Mouse (Mus musculus): ENCODE measurements around the gene Olfr1221. TPM values are rescaled to one million over a fixed set of nuclear protein-coding genes. Genes with fewer than 3 reads are reported as not detected.

Olfr1221 gene
- polyA plus RNA-seq (2015; fragmentation: Illumina TruSeq; extraction: RNeasy Lipid Tissue Mini Kit (QIAGEN cat#74804); ENCODE audit: insufficient read depth, low replicate concordance): not detected

GRCm38 (mm10) chr2:89117183-89117582 is at the start of gene Olfr1221:
Gene Olfr1221 (minus strand): TSS chr2:89117283.

GRCm38 (mm10) chr2:89163991-89164390 is 46.9 kb upstream of the Olfr1221 start, which contains the start of gene Olfr1224-ps1:
Gene Olfr1224-ps1 (minus strand): TSS chr2:89164091.

DNA sequence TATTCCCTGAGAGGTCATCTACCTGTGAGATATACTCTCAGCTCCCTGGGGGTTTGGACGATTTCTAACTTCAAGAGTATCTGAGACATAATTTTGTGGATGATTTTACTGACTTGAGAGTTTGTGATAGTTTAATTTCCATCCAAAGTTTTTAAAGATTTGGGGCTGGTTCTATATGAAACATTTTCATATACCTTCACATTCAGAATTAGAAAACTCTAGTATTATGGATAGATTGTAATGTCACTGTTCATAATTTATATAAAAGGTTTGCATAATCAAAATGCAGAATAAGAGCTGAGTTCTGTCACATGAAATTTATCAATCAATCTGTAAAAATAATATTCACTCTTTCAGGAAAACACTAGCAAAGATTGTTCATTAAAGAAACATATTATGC is 34.4 kb upstream of the Olfr1221 start, which contains the start of gene Olfr1223:
Gene Olfr1223, minus strand, starts transcription at position 101 of the 400 bp plus-strand sequence.

GRCm38 (mm10) chr2:89132954-89133353 is 15.9 kb upstream of the Olfr1221 start, which contains the start of gene Olfr1222:
Gene Olfr1222 (minus strand): TSS chr2:89133054.

DNA sequence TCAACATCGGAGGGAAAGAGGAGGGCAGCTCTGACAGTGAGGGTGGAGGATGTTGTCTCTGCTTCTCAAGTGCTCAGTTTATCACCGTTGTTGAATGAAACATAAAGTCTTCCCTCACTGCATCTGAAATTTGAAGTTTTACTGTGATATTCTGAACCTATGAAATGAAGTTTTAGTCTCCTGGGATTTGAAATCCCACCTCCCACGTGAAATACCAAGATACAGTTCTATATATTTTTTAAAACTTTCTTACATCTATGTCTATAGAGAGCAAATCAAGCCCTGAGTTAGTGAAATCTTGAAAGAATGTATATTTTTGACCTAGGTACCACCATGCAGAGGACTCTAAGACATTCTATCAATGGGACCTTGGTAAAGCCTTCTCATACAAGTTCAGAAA is 10.3 kb downstream of the Olfr1221 start, which contains the start of gene Olfr1220:
Gene Olfr1220, minus strand, starts transcription at position 101 of the 400 bp plus-strand sequence.

DNA sequence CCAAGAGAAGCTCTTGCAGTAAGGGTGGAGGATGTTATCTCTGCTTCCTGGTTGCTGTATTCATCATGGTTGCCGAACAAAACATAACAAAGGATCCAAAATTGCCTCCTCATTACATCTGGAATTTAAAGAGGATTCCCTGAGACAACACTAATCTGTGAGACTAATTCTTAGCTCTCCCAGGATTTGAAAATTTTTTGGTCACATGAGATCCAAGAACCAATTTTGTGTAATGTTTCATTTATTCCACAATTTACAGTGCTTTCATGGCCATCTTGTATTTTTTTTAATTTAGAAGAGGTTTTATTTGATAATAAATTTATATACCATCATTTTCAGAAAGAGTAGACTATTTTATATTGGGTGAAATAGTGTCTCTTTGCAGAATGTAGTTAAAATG is 33.7 kb downstream of the Olfr1221 start, which contains the start of gene Olfr1219:
Gene Olfr1219, minus strand, starts transcription at position 101 of the 400 bp plus-strand sequence.

DNA sequence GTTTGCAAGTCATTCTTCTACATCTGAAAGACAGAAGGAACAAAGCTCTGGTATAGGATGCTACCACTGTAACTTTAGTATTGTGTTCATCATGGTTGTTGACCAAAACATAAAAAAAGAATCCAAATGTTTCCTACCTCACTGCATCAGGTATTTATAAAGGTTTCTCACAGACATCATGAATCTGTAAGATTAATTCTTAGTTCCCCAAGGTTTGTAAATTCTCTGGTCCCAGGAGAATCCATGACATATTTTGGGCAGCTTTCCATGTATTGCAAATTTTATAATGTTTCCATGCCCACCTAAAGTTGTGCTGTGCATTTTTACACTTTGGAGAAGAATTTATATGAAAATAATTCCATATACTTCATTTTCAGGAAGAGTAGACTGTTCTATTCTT is 56.0 kb downstream of the Olfr1221 start, which contains the start of gene Olfr1218:
Gene Olfr1218, minus strand, starts transcription at position 101 of the 400 bp plus-strand sequence.

Other genes starting within 250 kb of the Olfr1221 start
- gene Olfr1208, start 215.0 kb downstream of the Olfr1221 start, polyA plus RNA-seq (2015; fragmentation: Illumina TruSeq; extraction: RNeasy Lipid Tissue Mini Kit (QIAGEN cat#74804); ENCODE audit: insufficient read depth, low replicate concordance): not detected
- not detected for gene Olfr1209, start 202.1 kb downstream of the Olfr1221 start, polyA plus RNA-seq (2015; fragmentation: Illumina TruSeq; extraction: RNeasy Lipid Tissue Mini Kit (QIAGEN cat#74804); ENCODE audit: insufficient read depth, low replicate concordance)
- gene Olfr1211, start 179.2 kb downstream of the Olfr1221 start, polyA plus RNA-seq (2015; fragmentation: Illumina TruSeq; extraction: RNeasy Lipid Tissue Mini Kit (QIAGEN cat#74804); ENCODE audit: insufficient read depth, low replicate concordance): not detected
- gene Olfr1212, start 163.3 kb downstream of the Olfr1221 start, polyA plus RNA-seq (2015; fragmentation: Illumina TruSeq; extraction: RNeasy Lipid Tissue Mini Kit (QIAGEN cat#74804); ENCODE audit: insufficient read depth, low replicate concordance): not detected
- gene Gm13762, start 137.0 kb downstream of the Olfr1221 start, polyA plus RNA-seq (2015; fragmentation: Illumina TruSeq; extraction: RNeasy Lipid Tissue Mini Kit (QIAGEN cat#74804); ENCODE audit: insufficient read depth, low replicate concordance): not detected
- gene Olfr1214, start 124.6 kb downstream of the Olfr1221 start, polyA plus RNA-seq (2015; fragmentation: Illumina TruSeq; extraction: RNeasy Lipid Tissue Mini Kit (QIAGEN cat#74804); ENCODE audit: insufficient read depth, low replicate concordance): not detected
- not detected for gene Olfr1215, start 110.3 kb downstream of the Olfr1221 start, polyA plus RNA-seq (2015; fragmentation: Illumina TruSeq; extraction: RNeasy Lipid Tissue Mini Kit (QIAGEN cat#74804); ENCODE audit: insufficient read depth, low replicate concordance)
- not detected for gene Olfr1216, start 98.9 kb downstream of the Olfr1221 start, polyA plus RNA-seq (2015; fragmentation: Illumina TruSeq; extraction: RNeasy Lipid Tissue Mini Kit (QIAGEN cat#74804); ENCODE audit: insufficient read depth, low replicate concordance)
- not detected for gene Olfr1217, start 85.2 kb downstream of the Olfr1221 start, polyA plus RNA-seq (2015; fragmentation: Illumina TruSeq; extraction: RNeasy Lipid Tissue Mini Kit (QIAGEN cat#74804); ENCODE audit: insufficient read depth, low replicate concordance)
- gene Olfr1218, start 56.1 kb downstream of the Olfr1221 start, polyA plus RNA-seq (2015; fragmentation: Illumina TruSeq; extraction: RNeasy Lipid Tissue Mini Kit (QIAGEN cat#74804); ENCODE audit: insufficient read depth, low replicate concordance): not detected
- not detected for gene Olfr1219, start 33.8 kb downstream of the Olfr1221 start, polyA plus RNA-seq (2015; fragmentation: Illumina TruSeq; extraction: RNeasy Lipid Tissue Mini Kit (QIAGEN cat#74804); ENCODE audit: insufficient read depth, low replicate concordance)
- not detected for gene Olfr1220, start 10.4 kb downstream of the Olfr1221 start, polyA plus RNA-seq (2015; fragmentation: Illumina TruSeq; extraction: RNeasy Lipid Tissue Mini Kit (QIAGEN cat#74804); ENCODE audit: insufficient read depth, low replicate concordance)
- gene Olfr1222, start 15.8 kb upstream of the Olfr1221 start, polyA plus RNA-seq (2015; fragmentation: Illumina TruSeq; extraction: RNeasy Lipid Tissue Mini Kit (QIAGEN cat#74804); ENCODE audit: insufficient read depth, low replicate concordance): not detected
- not detected for gene Olfr1223, start 34.3 kb upstream of the Olfr1221 start, polyA plus RNA-seq (2015; fragmentation: Illumina TruSeq; extraction: RNeasy Lipid Tissue Mini Kit (QIAGEN cat#74804); ENCODE audit: insufficient read depth, low replicate concordance)
- not detected for gene Olfr1224-ps1, start 46.8 kb upstream of the Olfr1221 start, polyA plus RNA-seq (2015; fragmentation: Illumina TruSeq; extraction: RNeasy Lipid Tissue Mini Kit (QIAGEN cat#74804); ENCODE audit: insufficient read depth, low replicate concordance)
- not detected for gene Olfr1225, start 57.4 kb upstream of the Olfr1221 start, polyA plus RNA-seq (2015; fragmentation: Illumina TruSeq; extraction: RNeasy Lipid Tissue Mini Kit (QIAGEN cat#74804); ENCODE audit: insufficient read depth, low replicate concordance)
- not detected for gene Olfr1226, start 82.8 kb upstream of the Olfr1221 start, polyA plus RNA-seq (2015; fragmentation: Illumina TruSeq; extraction: RNeasy Lipid Tissue Mini Kit (QIAGEN cat#74804); ENCODE audit: insufficient read depth, low replicate concordance)
- gene Olfr1228, start 136.8 kb upstream of the Olfr1221 start, polyA plus RNA-seq (2015; fragmentation: Illumina TruSeq; extraction: RNeasy Lipid Tissue Mini Kit (QIAGEN cat#74804); ENCODE audit: insufficient read depth, low replicate concordance): not detected
- not detected for gene Olfr1229, start 170.7 kb upstream of the Olfr1221 start, polyA plus RNA-seq (2015; fragmentation: Illumina TruSeq; extraction: RNeasy Lipid Tissue Mini Kit (QIAGEN cat#74804); ENCODE audit: insufficient read depth, low replicate concordance)
- gene Olfr1230, start 180.0 kb upstream of the Olfr1221 start, polyA plus RNA-seq (2015; fragmentation: Illumina TruSeq; extraction: RNeasy Lipid Tissue Mini Kit (QIAGEN cat#74804); ENCODE audit: insufficient read depth, low replicate concordance): not detected
- not detected for gene Olfr1231, start 189.8 kb upstream of the Olfr1221 start, polyA plus RNA-seq (2015; fragmentation: Illumina TruSeq; extraction: RNeasy Lipid Tissue Mini Kit (QIAGEN cat#74804); ENCODE audit: insufficient read depth, low replicate concordance)
- gene Olfr1232, start 212.4 kb upstream of the Olfr1221 start, polyA plus RNA-seq (2015; fragmentation: Illumina TruSeq; extraction: RNeasy Lipid Tissue Mini Kit (QIAGEN cat#74804); ENCODE audit: insufficient read depth, low replicate concordance): not detected
- not detected for gene Olfr1233, start 225.1 kb upstream of the Olfr1221 start, polyA plus RNA-seq (2015; fragmentation: Illumina TruSeq; extraction: RNeasy Lipid Tissue Mini Kit (QIAGEN cat#74804); ENCODE audit: insufficient read depth, low replicate concordance)
- gene Olfr1234, start 247.6 kb upstream of the Olfr1221 start, polyA plus RNA-seq (2015; fragmentation: Illumina TruSeq; extraction: RNeasy Lipid Tissue Mini Kit (QIAGEN cat#74804); ENCODE audit: insufficient read depth, low replicate concordance): not detected